Mouse (Mus musculus): ENCODE data around the gene Hadhb. TPM values are rescaled to one million over a fixed set of nuclear protein-coding genes. Genes with fewer than 3 reads are reported as not detected.

The Hadhb gene
- polyA plus RNA-seq, 1 experiment from 2014 or later, result 127 TPM

- DNase-seq (ENCODE audit: low spot score), result no peak
- H3K27me3 ChIP-seq (ENCODE audit: control insufficient read depth, insufficient read depth, low read length), result no peaks in the 10 kb centered on the region
- H3K9me3 ChIP-seq (ENCODE audit: control insufficient read depth, low read length), result no peaks in the 10 kb centered on the region
- H3K4me3 ChIP-seq (ENCODE audit: low read depth, low read length), result no peak overlapping the region
- 91% methylated on average over 11 of the region's 11 CpGs for WGBS
- H3K36me3 ChIP-seq (ENCODE audit: control insufficient read depth, insufficient read depth, low read length), result peaks cover 4% of the 10 kb centered on the region; the same call in 1 of the 2 replicates
- no peak overlapping the region for H3K9ac ChIP-seq (ENCODE audit: low read length)
- no peak for ATAC-seq (ENCODE audit: insufficient number of reproducible peaks, low FRiP score, low TSS enrichment, low read depth)
- no peak overlapping the region for H3K4me2 ChIP-seq (ENCODE audit: low read depth, severe bottlenecking)
- H3K4me1 ChIP-seq (ENCODE audit: control insufficient read depth, insufficient read depth, low read length), result no peaks in the 10 kb centered on the region
- H3K27ac ChIP-seq (replicated peaks; ENCODE audit: low read depth, low read length), result no peak overlapping the region
Observed at GRCm38 (mm10) chr5:30135711-30136231, 19.3 kb upstream of the Hadhb start.

DNA sequence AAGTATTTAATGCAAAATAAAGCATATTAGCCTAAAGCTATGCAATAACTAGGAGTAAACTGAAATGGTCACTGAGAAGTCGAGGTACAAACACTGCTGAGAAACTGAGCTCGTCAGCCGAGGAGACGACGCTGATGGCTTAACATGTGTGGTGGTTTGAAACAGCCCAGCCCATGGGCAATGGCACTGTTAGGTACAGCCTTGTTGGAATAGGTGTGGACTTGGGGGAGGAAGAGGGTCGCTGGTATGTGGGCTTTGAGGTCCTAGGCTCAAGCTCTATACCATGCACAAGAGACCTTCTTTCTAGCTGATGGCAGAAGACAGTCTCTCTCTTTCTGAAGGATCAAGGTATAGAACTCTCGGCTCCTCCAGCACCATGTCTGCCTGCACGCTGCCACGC is 17.8 kb upstream of the Hadhb start:
- Histone ChIP-seq H3K27ac (replicated peaks; ENCODE audit: low read depth, low read length) (no peak overlapping the region), H3K36me3 (ENCODE audit: control insufficient read depth, insufficient read depth, low read length) (peaks cover 6% of the 10 kb centered on the region; the same call in 1 of the 2 replicates), H3K4me2 (ENCODE audit: low read depth, severe bottlenecking) (no peak overlapping the region), H3K9ac (ENCODE audit: low read length) (no peak overlapping the region), H3K27me3 (ENCODE audit: control insufficient read depth, insufficient read depth, low read length) (no peaks in the 10 kb centered on the region), H3K9me3 (ENCODE audit: control insufficient read depth, low read length) (no peaks in the 10 kb centered on the region), H3K4me1 (ENCODE audit: control insufficient read depth, insufficient read depth, low read length) (no peaks in the 10 kb centered on the region), H3K4me3 (ENCODE audit: low read depth, low read length) (no peak overlapping the region)
- 91% methylated on average over 9 of the region's 9 CpGs for WGBS
- DNase-seq (ENCODE audit: low spot score), result no peak
- no peak for ATAC-seq (ENCODE audit: insufficient number of reproducible peaks, low FRiP score, low TSS enrichment, low read depth)

- no peak for ATAC-seq (ENCODE audit: insufficient number of reproducible peaks, low FRiP score, low TSS enrichment, low read depth)
- no peak overlapping the region for H3K9ac ChIP-seq (ENCODE audit: low read length)
- H3K4me1 ChIP-seq (ENCODE audit: control insufficient read depth, insufficient read depth, low read length), result no peaks in the 10 kb centered on the region
- peaks cover 7% of the 10 kb centered on the region; the same call in 1 of the 2 replicates for H3K36me3 ChIP-seq (ENCODE audit: control insufficient read depth, insufficient read depth, low read length)
- no peak overlapping the region for H3K4me3 ChIP-seq (ENCODE audit: low read depth, low read length)
- H3K9me3 ChIP-seq (ENCODE audit: control insufficient read depth, low read length), result no peaks in the 10 kb centered on the region
- no peaks in the 10 kb centered on the region for H3K27me3 ChIP-seq (ENCODE audit: control insufficient read depth, insufficient read depth, low read length)
- H3K27ac ChIP-seq (replicated peaks; ENCODE audit: low read depth, low read length), result no peak overlapping the region
- 88% methylated on average over 4 of the region's 4 CpGs for whole genome bisulfite sequencing
- no peak for DNase-seq (ENCODE audit: low spot score)
- no peak overlapping the region for H3K4me2 ChIP-seq (ENCODE audit: low read depth, severe bottlenecking)
Observed at GRCm38 (mm10) chr5:30138193-30138592, 16.9 kb upstream of the Hadhb start.

DNA sequence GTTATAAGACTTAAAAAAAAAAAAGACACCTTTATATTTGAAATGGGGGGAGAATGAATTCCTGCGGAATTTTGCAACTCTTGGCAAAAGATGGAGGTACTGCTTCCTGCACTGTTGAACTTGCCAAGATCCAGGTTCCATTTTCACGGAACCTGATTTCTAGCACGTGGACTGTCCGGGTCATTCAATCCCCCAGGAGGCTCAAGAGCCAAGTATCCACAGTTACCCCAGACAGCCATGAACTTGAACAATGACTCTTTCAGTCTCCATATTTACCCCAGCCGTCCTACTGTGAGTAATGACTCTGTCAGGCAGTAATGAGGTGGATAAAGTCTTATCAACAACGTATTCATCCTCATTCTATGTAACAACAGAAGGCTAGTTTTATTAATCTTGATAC is 8.5 kb upstream of the Hadhb start:
- Histone ChIP-seq H3K4me1 (ENCODE audit: control insufficient read depth, insufficient read depth, low read length) (no peaks in the 10 kb centered on the region), H3K36me3 (ENCODE audit: control insufficient read depth, insufficient read depth, low read length) (peaks cover 3% of the 10 kb centered on the region; the same call in 1 of the 2 replicates), H3K4me2 (ENCODE audit: low read depth, severe bottlenecking) (no peak overlapping the region), H3K27me3 (ENCODE audit: control insufficient read depth, insufficient read depth, low read length) (no peaks in the 10 kb centered on the region), H3K27ac (replicated peaks; ENCODE audit: low read depth, low read length) (no peak overlapping the region), H3K9me3 (ENCODE audit: control insufficient read depth, low read length) (no peaks in the 10 kb centered on the region), H3K4me3 (ENCODE audit: low read depth, low read length) (no peak overlapping the region), H3K9ac (ENCODE audit: low read length) (no peak overlapping the region)
- 94% methylated on average over 6 of the region's 6 CpGs for WGBS
- ATAC-seq (ENCODE audit: insufficient number of reproducible peaks, low FRiP score, low TSS enrichment, low read depth), result no peak
- DNase-seq (ENCODE audit: low spot score), result no peak

DNA sequence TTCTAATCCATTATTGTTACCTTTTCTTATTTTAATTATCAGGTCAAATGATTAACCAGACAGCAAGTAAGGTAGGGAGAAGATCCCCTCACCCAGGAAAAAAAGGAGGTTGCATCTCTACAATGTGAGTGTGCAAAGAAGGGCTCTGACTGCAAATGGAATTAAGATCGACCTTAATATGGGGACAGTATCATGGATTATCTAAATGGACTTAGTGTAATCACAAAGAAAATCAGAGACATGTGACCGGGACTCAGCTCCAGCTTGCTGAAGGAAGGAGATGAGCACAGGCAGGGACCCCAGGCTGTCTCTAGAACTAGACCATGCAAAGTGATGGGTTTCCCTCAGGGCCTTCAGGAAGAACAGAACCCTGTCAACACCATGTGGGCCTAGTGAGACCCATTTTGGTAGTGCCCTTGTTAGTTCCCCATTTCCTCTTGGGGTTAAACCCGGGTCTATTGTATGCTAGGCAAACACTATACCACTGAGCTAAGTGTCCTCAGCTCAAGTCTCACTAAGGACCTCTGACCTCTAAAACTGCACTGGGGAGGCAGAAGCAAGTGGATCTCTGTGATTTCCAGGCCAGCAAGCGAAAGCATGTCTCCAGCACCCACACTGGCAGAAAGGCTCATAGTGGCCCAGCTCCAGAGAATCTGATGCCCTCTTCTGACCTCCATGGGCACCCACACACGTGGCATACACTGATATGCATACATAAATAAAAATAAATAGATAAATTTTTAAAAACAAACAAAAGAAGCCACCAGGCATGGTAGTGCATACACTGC is 6.7 kb upstream of the Hadhb start:
- Histone ChIP-seq H3K4me3 (ENCODE audit: low read depth, low read length) (no peak overlapping the region), H3K4me2 (ENCODE audit: low read depth, severe bottlenecking) (no peak overlapping the region), H3K27ac (replicated peaks; ENCODE audit: low read depth, low read length) (no peak overlapping the region), H3K36me3 (ENCODE audit: control insufficient read depth, insufficient read depth, low read length) (no peaks in the 10 kb centered on the region), H3K27me3 (ENCODE audit: control insufficient read depth, insufficient read depth, low read length) (no peaks in the 10 kb centered on the region), H3K9me3 (ENCODE audit: control insufficient read depth, low read length) (no peaks in the 10 kb centered on the region), H3K9ac (ENCODE audit: low read length) (no peak overlapping the region), H3K4me1 (ENCODE audit: control insufficient read depth, insufficient read depth, low read length) (no peaks in the 10 kb centered on the region)
- 89% methylated on average over 5 of the region's 5 CpGs for WGBS
- DNase-seq (ENCODE audit: low spot score) (no peak), ATAC-seq (ENCODE audit: insufficient number of reproducible peaks, low FRiP score, low TSS enrichment, low read depth) (no peak)

DNA sequence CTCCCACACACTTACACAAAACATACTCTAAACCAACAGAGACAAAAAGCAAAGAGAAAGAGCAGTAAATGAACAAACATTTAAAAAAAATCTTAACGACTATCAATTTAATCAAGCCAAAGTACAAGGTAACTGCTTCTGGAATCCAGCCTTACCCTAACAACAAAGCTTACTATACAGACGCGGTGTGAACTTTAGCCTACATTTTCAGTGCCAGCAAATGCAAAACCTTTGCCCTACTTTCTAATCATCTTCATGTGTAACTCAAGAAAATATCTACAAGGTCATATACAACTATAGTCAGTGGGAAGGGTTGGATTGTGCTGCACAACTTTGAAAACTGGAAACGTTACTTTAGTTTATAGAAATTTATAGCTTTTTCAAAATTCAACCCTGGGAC is 3.0 kb upstream of the Hadhb start:
- DNase-seq (ENCODE audit: low spot score) (no peak), ATAC-seq (ENCODE audit: insufficient number of reproducible peaks, low FRiP score, low TSS enrichment, low read depth) (no peak)
- Histone ChIP-seq H3K36me3 (ENCODE audit: control insufficient read depth, insufficient read depth, low read length) (no peaks in the 10 kb centered on the region), H3K4me1 (ENCODE audit: control insufficient read depth, insufficient read depth, low read length) (0 out of 2 replicates have a peak, but pooled peaks cover 4% of the 10 kb centered on the region), H3K27ac (replicated peaks; ENCODE audit: low read depth, low read length) (no peak overlapping the region), H3K9ac (ENCODE audit: low read length) (no peak overlapping the region), H3K27me3 (ENCODE audit: control insufficient read depth, insufficient read depth, low read length) (no peaks in the 10 kb centered on the region), H3K9me3 (ENCODE audit: control insufficient read depth, low read length) (no peaks in the 10 kb centered on the region), H3K4me3 (ENCODE audit: low read depth, low read length) (no peak overlapping the region), H3K4me2 (ENCODE audit: low read depth, severe bottlenecking) (no peak overlapping the region)
- WGBS, result 82% methylated on average over 4 of the region's 4 CpGs

GRCm38 (mm10) chr5:30152413-30152812 is 2.6 kb upstream of the Hadhb start:
- 0 out of 2 replicates have a peak, but pooled peaks cover 4% of the 10 kb centered on the region for H3K4me1 ChIP-seq (ENCODE audit: control insufficient read depth, insufficient read depth, low read length)
- H3K4me2 ChIP-seq (ENCODE audit: low read depth, severe bottlenecking), result no peak overlapping the region
- no peaks in the 10 kb centered on the region for H3K36me3 ChIP-seq (ENCODE audit: control insufficient read depth, insufficient read depth, low read length)
- no peak overlapping the region for H3K27ac ChIP-seq (replicated peaks; ENCODE audit: low read depth, low read length)
- no peaks in the 10 kb centered on the region for H3K27me3 ChIP-seq (ENCODE audit: control insufficient read depth, insufficient read depth, low read length)
- WGBS, result 94% methylated on average over 1 of the region's 1 CpGs
- H3K9ac ChIP-seq (ENCODE audit: low read length), result no peak overlapping the region
- ATAC-seq (ENCODE audit: insufficient number of reproducible peaks, low FRiP score, low TSS enrichment, low read depth) (no peak), DNase-seq (ENCODE audit: low spot score) (no peak)
- no peak overlapping the region for H3K4me3 ChIP-seq (ENCODE audit: low read depth, low read length)
- H3K9me3 ChIP-seq (ENCODE audit: control insufficient read depth, low read length), result no peaks in the 10 kb centered on the region

GRCm38 (mm10) chr5:30153222-30153621 is 1.8 kb upstream of the Hadhb start:
- H3K9me3 ChIP-seq (ENCODE audit: control insufficient read depth, low read length), result no peaks in the 10 kb centered on the region
- no peak overlapping the region for H3K4me2 ChIP-seq (ENCODE audit: low read depth, severe bottlenecking)
- 81% methylated on average over 2 of the region's 2 CpGs for WGBS

More at GRCm38 (mm10) chr5:30153222-30153621, 1.8 kb upstream of the Hadhb start:
- no peak for ATAC-seq (ENCODE audit: insufficient number of reproducible peaks, low FRiP score, low TSS enrichment, low read depth)
- Histone ChIP-seq H3K36me3 (ENCODE audit: control insufficient read depth, insufficient read depth, low read length) (no peaks in the 10 kb centered on the region), H3K4me3 (ENCODE audit: low read depth, low read length) (no peak overlapping the region), H3K9ac (ENCODE audit: low read length) (no peak overlapping the region), H3K4me1 (ENCODE audit: control insufficient read depth, insufficient read depth, low read length) (0 out of 2 replicates have a peak, but pooled peaks cover 4% of the 10 kb centered on the region), H3K27ac (replicated peaks; ENCODE audit: low read depth, low read length) (no peak overlapping the region), H3K27me3 (ENCODE audit: control insufficient read depth, insufficient read depth, low read length) (no peaks in the 10 kb centered on the region)
- DNase-seq (ENCODE audit: low spot score), result no peak
